Mouse (Mus musculus): ENCODE measurements around the gene Taf5l.

GRCm38 (mm10) chr8:123961371-123961770 is 59.8 kb downstream of the Taf5l start:
- TF ChIP-seq CTCF (IDR thresholded peaks at IDR 0.05; ENCODE audit: low read depth) (no peak), EP300 (IDR thresholded peaks at IDR 0.05; ENCODE audit: low read depth) (no peak)

Measured in liver, postnatal 0 days (tissue).